Mouse (Mus musculus) midbrain, postnatal 0 days (tissue): ENCODE results near the gene E130309D02Rik. TPM values are rescaled to one million over a fixed set of nuclear protein-coding genes. Genes with fewer than 3 reads are reported as not detected.

Experiments used
- ATAC-seq: fragments of 200-750 bp; cut with Nextera tagmentation; 2 replicates; pipeline ENCODE4 v1.8.0; 2017; ENCODE audit warnings: moderate number of reproducible peaks, mild to moderate bottlenecking, moderate TSS enrichment, moderate library complexity; ENCODE audit not compliant: low FRiP score
- DNase-seq: peaks from one replicate; pipeline ENCODE4 v3.0.0-alpha.2; 2015; ENCODE audit warnings: low spot score
- H3K27ac ChIP-seq: fragments of 300-500 bp; sonication (generic); 2 replicates; pipeline ENCODE4 v1.5.1; 2014; ENCODE audit warnings: low read depth, mild to moderate bottlenecking, low read length, mixed read lengths
- H3K27me3 ChIP-seq: fragments of 300-500 bp; sonication (generic); 2 replicates; pipeline ENCODE4 v1.6.1; 2014; ENCODE audit warnings: low read length, control low read depth, mixed read lengths; ENCODE audit not compliant: insufficient read depth
- H3K36me3 ChIP-seq: fragments of 300-500 bp; sonication (generic); 2 replicates; pipeline ENCODE4 v1.6.1; 2014; ENCODE audit warnings: low read length, control low read depth, mixed read lengths; ENCODE audit not compliant: insufficient read depth
- H3K4me1 ChIP-seq: fragments of 300-500 bp; sonication (generic); 2 replicates; pipeline ENCODE4 v1.6.1; 2014; ENCODE audit warnings: mild to moderate bottlenecking, control low read depth, antibody characterized with exemption, low read length, mixed read lengths; ENCODE audit not compliant: insufficient read depth
- H3K4me2 ChIP-seq: fragments of 300-500 bp; sonication (generic); 2 replicates; pipeline ENCODE4 v1.6.1; 2014; ENCODE audit warnings: low read depth, mild to moderate bottlenecking, low read length, mixed read lengths; ENCODE audit not compliant: poor library complexity, severe bottlenecking
- H3K4me3 ChIP-seq: fragments of 300-500 bp; sonication (generic); 2 replicates; pipeline ENCODE4 v1.5.1; 2014; ENCODE audit warnings: low read depth, mild to moderate bottlenecking, low read length, moderate library complexity
- H3K9ac ChIP-seq: fragments of 300-500 bp; sonication (generic); replicated peaks from 2 replicates; pipeline ENCODE4 v1.6.1; 2014; ENCODE audit warnings: mild to moderate bottlenecking, low read length, moderate library complexity, mixed read lengths; ENCODE audit not compliant: poor library complexity, severe bottlenecking
- H3K9me3 ChIP-seq: fragments of 300-500 bp; sonication (generic); 2 replicates; pipeline ENCODE4 v1.6.1; 2016; ENCODE audit warnings: low read length, control low read depth
- CTCF ChIP-seq: IDR thresholded peaks from 2 replicates; pipeline ENCODE4 v1.5.1; 2016; ENCODE audit warnings: antibody characterized with exemption, mild to moderate bottlenecking
- WGBS: fragments of 180-500 bp; shearing (Covaris S2); extraction: QIAGEN DNeasy Blood & Tissue Kit; methylation state at CpG from one replicate; pipeline ENCODE4 v1.1.7; 2014; 5-methylcytosine and 5-hydroxymethylcytosine counted together
- polyA plus RNA-seq: library from polyadenylated mRNA; unstranded; fragments of >200 nt; fragmentation: Nextera tagmentation; extraction: Ambion mirVana; gene quantifications from 2 replicates; pipeline ENCODE4 v1.2.1, GENCODE M21; 2015
- total RNA-seq: library from RNA; depleted of rRNA; stranded (reverse); fragments of >200 nt; gene quantifications from 2 replicates; pipeline ENCODE4 v1.2.3, GENCODE M21; 2014

Gene E130309D02Rik
- total and polyA plus RNA-seq, 2 experiments from 2014 or later = 19.6 to 28.9 TPM

GRCm38 (mm10) chr5:143304251-143304650 lies 10.9 kb downstream of the E130309D02Rik start:
- H3K9me3 ChIP-seq = no peaks in the 10 kb centered on the region
- H3K27ac ChIP-seq = no peak overlapping the region
- peaks cover 63% of the 10 kb centered on the region for H3K36me3 ChIP-seq
- DNase-seq (no peak), ATAC-seq (no peak)
- no peaks in the 10 kb centered on the region for H3K4me1 ChIP-seq
- H3K9ac ChIP-seq = 0 out of 2 replicates have a peak overlapping the region, but pooled peaks have one; percentile 24
- H3K4me3 ChIP-seq = no peak overlapping the region
- no peaks in the 10 kb centered on the region for H3K27me3 ChIP-seq
- no peak for TF ChIP-seq CTCF
- 93% methylated on average over 7 of the region's 7 CpGs for WGBS
- no peak overlapping the region for H3K4me2 ChIP-seq

GRCm38 (mm10) chr5:143301296-143301695 lies 13.9 kb downstream of the E130309D02Rik start:
- ATAC-seq (no peak), DNase-seq (no peak)
- H3K9ac ChIP-seq = no peak overlapping the region
- no peak overlapping the region for H3K27ac ChIP-seq
- H3K27me3 ChIP-seq = no peaks in the 10 kb centered on the region
- peaks cover 41% of the 10 kb centered on the region for H3K36me3 ChIP-seq
- 84% methylated on average over 8 of the region's 8 CpGs for WGBS
- H3K4me1 ChIP-seq = no peaks in the 10 kb centered on the region
- no peak overlapping the region for H3K4me3 ChIP-seq
- no peak overlapping the region for H3K4me2 ChIP-seq
- TF ChIP-seq CTCF = peak; percentile 55
- no peaks in the 10 kb centered on the region for H3K9me3 ChIP-seq

GRCm38 (mm10) chr5:143299686-143300085 lies 15.5 kb downstream of the E130309D02Rik start:
- WGBS = 90% methylated on average over 4 of the region's 4 CpGs
- Histone ChIP-seq H3K36me3 (peaks cover 35% of the 10 kb centered on the region), H3K27me3 (no peaks in the 10 kb centered on the region), H3K27ac (no peak overlapping the region), H3K9ac (no peak overlapping the region), H3K9me3 (no peaks in the 10 kb centered on the region), H3K4me3 (no peak overlapping the region), H3K4me2 (no peak overlapping the region), H3K4me1 (no peaks in the 10 kb centered on the region)
- TF ChIP-seq CTCF = peak; percentile 83
- peak; percentile 44 for DNase-seq
- ATAC-seq = no peak

- peak; percentile 58 for TF ChIP-seq CTCF
- ATAC-seq = no peak
- Histone ChIP-seq H3K4me1 (peaks cover 4% of the 10 kb centered on the region; the same call in 1 of the 2 replicates), H3K27ac (no peak overlapping the region), H3K9ac (no peak overlapping the region), H3K4me3 (no peak overlapping the region), H3K36me3 (peaks cover 31% of the 10 kb centered on the region), H3K9me3 (no peaks in the 10 kb centered on the region), H3K27me3 (0 out of 2 replicates have a peak, but pooled peaks cover 3% of the 10 kb centered on the region), H3K4me2 (no peak overlapping the region)
- 94% methylated on average over 7 of the region's 7 CpGs for WGBS
- DNase-seq = no peak
Observed at GRCm38 (mm10) chr5:143298391-143298790, 16.8 kb downstream of the E130309D02Rik start.

- peaks cover 4% of the 10 kb centered on the region; the same call in 1 of the 2 replicates for H3K4me1 ChIP-seq
- H3K9ac ChIP-seq = no peak overlapping the region
- no peak overlapping the region for H3K27ac ChIP-seq
- ATAC-seq (no peak), DNase-seq (no peak)
- H3K4me2 ChIP-seq = no peak overlapping the region
- TF ChIP-seq CTCF = no peak
- H3K36me3 ChIP-seq = peaks cover 31% of the 10 kb centered on the region
- no peaks in the 10 kb centered on the region for H3K9me3 ChIP-seq
- 0 out of 2 replicates have a peak, but pooled peaks cover 3% of the 10 kb centered on the region for H3K27me3 ChIP-seq
- H3K4me3 ChIP-seq = no peak overlapping the region
- 92% methylated on average over 9 of the region's 9 CpGs for WGBS
Observed at GRCm38 (mm10) chr5:143297986-143298385, 17.2 kb downstream of the E130309D02Rik start.

- peaks cover 4% of the 10 kb centered on the region; the same call in 1 of the 2 replicates for H3K4me1 ChIP-seq
- no peak overlapping the region for H3K4me3 ChIP-seq
- no peak for TF ChIP-seq CTCF
- H3K9me3 ChIP-seq = no peaks in the 10 kb centered on the region
- H3K4me2 ChIP-seq = no peak overlapping the region
- DNase-seq (no peak), ATAC-seq (no peak)
- H3K36me3 ChIP-seq = peaks cover 10% of the 10 kb centered on the region; the same call in 1 of the 2 replicates
- no peak overlapping the region for H3K27ac ChIP-seq
- H3K9ac ChIP-seq = no peak overlapping the region
- H3K27me3 ChIP-seq = 0 out of 2 replicates have a peak, but pooled peaks cover 6% of the 10 kb centered on the region
- WGBS = 75% methylated on average over 2 of the region's 2 CpGs
Observed at GRCm38 (mm10) chr5:143295330-143295729, 19.8 kb downstream of the E130309D02Rik start.
